Mouse (Mus musculus): ENCODE measurements around the gene Mex3d. TPM values are rescaled to one million over a fixed set of nuclear protein-coding genes. Genes with fewer than 3 reads are reported as not detected.

Mex3d gene
- 1 to 10 TPM; 3.4 to 4.5 TPM for total RNA-seq (2021)
- long read RNA-seq, experiment 1, partial matches to known transcripts, result 0 of 3 reads
- long read RNA-seq, experiment 1, other reads (novel, unspliced or antisense), result 3 of 3 reads
- long read RNA-seq, experiment 2, partial matches to known transcripts, result 0 of 1 reads
- long read RNA-seq, experiment 2, other reads (novel, unspliced or antisense), result 0 of 1 reads

DNA sequence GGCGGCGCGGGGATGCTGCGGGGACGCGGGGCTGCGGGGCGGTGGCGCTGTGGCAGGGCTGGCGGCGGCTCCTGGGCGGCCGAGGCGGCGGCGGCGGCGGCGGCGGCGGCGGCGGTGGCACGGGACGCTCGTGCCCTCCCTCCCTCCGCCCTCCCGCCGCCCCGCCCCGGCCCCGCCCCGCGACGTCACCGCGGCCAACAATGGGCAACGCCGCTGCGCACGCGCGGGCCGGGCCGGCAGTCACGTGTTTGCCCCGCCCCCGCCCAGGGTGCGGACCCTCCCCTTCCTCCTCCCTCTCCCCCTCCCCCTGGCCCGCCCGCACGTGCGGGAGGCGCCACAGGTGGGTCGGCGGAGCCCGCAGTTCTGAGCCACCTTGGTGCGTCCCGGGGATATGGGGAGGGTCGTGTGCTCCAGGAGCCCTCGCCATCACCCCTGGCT lies at the start of gene Mex3d:
Mex3d (minus strand) TSS at position 138 of the 438 bp plus-strand sequence.
- peak; percentile 76 to 88 for DNase-seq
- intact Hi-C loops (cut with DNase I), result no loop called here

DNA sequence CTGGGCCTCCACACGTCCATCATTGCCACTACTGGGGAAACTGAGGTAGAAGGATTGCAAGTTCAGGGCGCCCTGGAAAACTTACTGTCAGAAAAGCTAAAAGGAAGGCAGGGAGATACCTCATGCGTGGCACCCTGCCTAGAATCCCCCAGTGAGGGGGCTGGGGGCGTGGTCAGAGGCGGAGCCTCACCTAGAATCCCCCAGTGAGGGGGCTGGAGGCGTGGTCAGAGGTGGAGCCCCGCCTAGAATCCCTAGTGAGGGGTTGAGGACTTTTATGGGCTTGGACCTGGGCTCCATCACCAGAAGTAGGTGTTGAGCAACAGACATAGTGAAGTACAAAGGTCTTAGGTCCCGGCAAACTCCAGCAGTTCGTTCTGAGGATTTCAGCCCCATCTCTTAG lies 48.8 kb upstream of the Mex3d start:
- intact Hi-C loops (cut with DNase I), result loop anchor here (10.0 kb wide), 1 partner anchor 269 kb away; the partner anchor contains the start of genes Izumo4 and Mob3a
- DNase-seq, result no peak

GRCm38 (mm10) chr10:80435764-80436163 lies 48.3 kb upstream of the Mex3d start:
- no peak for DNase-seq
- intact Hi-C loops (cut with DNase I), result loop anchor here (10.0 kb wide), 1 partner anchor 269 kb away; the partner anchor contains the start of genes Izumo4 and Mob3a

DNA sequence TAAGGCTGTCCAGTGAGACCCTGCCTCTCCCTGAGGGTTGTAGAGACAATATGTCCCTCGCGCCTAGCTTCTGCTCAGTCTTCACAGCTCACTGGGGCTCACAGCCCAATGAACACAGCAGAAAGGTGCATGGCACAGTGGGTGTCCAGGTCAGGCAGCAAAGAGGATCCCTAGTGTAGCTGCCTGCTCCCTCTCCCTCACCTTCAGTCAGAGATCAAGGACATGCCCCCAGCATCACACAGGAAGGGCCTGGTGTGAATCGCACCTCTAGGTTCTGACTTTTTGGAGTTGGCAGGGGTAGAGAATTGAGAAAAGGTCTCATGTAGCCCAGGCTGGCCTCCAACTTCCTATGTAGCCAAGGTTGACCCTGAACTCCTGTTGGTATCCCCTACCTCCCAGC lies 47.4 kb upstream of the Mex3d start:
- intact Hi-C loops (cut with DNase I), result loop anchor here (10.0 kb wide), 1 partner anchor 270 kb away; the partner anchor contains the start of genes Izumo4 and Mob3a
- DNase-seq, result no peak

GRCm38 (mm10) chr10:80434233-80434592 lies 46.8 kb upstream of the Mex3d start:
- intact Hi-C loops (cut with DNase I), result loop anchor here (10.0 kb wide), 1 partner anchor 271 kb away; the partner anchor contains the start of genes Izumo4 and Mob3a
- DNase-seq, result no peak

- intact Hi-C loops (cut with DNase I), result loop anchor here (10.0 kb wide), 1 partner anchor 271 kb away; the partner anchor contains the start of genes Izumo4 and Mob3a
- peak; percentile 84 to 93 for DNase-seq
These were observed 46.2 kb upstream of the Mex3d start, which contains the start of gene Tcf3 for GRCm38 (mm10) chr10:80433513-80434232. Gene Tcf3 (minus strand): TSS chr10:80433647.

DNA sequence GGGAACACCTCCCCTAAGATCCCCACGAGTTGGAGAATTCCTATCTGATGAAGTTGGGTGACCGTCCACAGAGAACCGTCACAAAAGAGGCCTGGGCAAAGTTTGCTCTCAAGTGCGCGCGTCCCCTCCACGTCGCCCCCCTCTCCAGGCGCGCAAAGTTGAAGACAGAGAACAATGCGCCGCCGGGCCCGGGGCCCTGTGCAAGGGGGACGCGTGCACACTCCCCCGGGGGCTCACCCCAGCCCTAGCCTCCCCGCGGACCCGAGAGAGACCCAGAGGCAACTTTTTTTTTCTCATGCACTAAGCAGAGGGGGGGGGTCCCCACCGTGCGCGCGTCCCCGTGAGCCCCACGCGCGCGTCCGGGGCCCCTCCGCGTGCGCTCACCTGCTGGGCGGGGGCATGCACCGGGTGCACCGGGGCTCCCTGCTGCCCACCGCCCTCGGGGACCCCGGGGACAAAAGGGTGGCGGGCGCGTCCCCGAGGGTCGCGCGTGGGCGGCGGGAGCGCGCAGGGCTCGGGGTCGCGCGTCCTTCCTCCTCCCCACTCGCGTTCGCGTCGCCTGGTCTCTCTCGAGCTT lies 45.6 kb upstream of the Mex3d start:
- intact Hi-C loops (cut with DNase I), result loop anchor here (10.0 kb wide), 1 partner anchor 272 kb away; the partner anchor contains the start of genes Izumo4 and Mob3a
- DNase-seq, result no peak

GRCm38 (mm10) chr10:80432387-80432785 lies 44.9 kb upstream of the Mex3d start:
- intact Hi-C loops (cut with DNase I), result loop anchor here (10.0 kb wide), 1 partner anchor 272 kb away; the partner anchor contains the start of genes Izumo4 and Mob3a
- DNase-seq, result no peak

DNA sequence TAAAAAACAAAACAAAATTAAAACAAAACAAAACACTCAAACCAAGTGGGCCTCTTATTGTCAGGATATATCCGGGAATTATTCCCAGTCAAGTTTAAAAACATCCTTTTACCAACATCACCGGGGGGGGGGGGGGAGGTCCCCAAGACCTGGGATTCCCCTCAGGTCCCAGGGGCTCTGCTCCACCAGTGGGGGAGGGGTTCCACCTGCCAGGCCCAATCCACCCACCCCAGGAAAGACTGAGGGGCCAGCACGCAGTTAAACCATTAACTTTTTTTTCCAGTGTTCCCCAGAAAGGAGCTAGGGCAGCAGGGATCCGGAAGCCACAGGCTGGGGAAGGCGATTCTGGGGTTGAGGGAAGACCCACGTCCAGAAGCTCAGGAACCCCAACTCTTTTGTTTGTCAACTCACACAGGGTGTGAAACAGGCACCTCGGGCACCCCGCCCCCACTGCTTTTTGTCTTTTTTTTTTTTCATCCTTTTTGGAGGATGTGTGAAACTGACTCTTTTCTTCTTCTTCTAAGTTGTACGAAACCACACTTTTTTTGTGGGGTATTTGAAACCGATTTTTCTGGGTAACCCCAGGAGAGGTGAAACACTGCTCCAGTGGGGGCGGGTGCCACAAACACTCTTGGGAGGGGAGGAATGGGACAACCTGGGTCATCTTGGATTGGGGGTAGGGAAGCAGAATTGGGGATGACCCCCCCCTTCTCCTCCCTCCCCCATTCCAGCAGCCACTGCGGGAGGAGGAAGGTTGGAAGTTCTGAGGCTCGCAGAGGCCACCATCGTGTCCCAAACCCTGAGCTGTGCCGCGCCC lies 44.3 kb upstream of the Mex3d start:
- no peak for DNase-seq
- intact Hi-C loops (cut with DNase I), result loop anchor here (10.0 kb wide), 1 partner anchor 273 kb away; the partner anchor contains the start of genes Izumo4 and Mob3a

GRCm38 (mm10) chr10:80430375-80430980 lies 43.0 kb upstream of the Mex3d start:
- DNase-seq, result no peak
- intact Hi-C loops (cut with DNase I), result loop anchor here (10.0 kb wide), 1 partner anchor 274 kb away; the partner anchor contains the start of genes Izumo4 and Mob3a

DNA sequence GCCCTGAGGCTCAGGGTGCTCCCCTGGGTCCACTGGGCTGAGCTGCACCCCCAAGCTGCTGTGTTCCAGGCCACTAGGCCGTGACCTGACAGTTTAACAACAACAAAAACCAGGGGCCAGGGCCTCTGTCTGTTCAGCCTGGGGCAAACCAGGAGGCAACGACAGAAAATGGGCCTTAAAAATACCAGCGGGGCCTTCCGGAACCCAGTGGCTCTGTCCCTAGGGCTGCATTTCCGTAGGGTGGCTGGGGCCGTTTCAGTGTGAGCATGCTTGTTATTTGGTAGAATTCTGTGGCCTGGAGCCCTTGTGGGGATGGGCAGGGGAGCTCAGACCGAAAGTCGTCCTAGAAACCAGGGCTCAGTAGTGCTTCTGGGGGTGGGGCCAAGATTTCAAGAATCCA lies 42.3 kb upstream of the Mex3d start:
- intact Hi-C loops (cut with DNase I), result loop anchor here (10.0 kb wide), 1 partner anchor 275 kb away; the partner anchor contains the start of genes Izumo4 and Mob3a
- no peak for DNase-seq

- intact Hi-C loops (cut with DNase I), result no loop called here
These were observed 37.6 kb upstream of the Mex3d start for GRCm38 (mm10) chr10:80425041-80425440.

GRCm38 (mm10) chr10:80423562-80423961 lies 36.1 kb upstream of the Mex3d start:
- DNase-seq, result no peak
- intact Hi-C loops (cut with DNase I), result no loop called here

More at GRCm38 (mm10) chr10:80425041-80425440, 37.6 kb upstream of the Mex3d start:
- DNase-seq, result no peak

GRCm38 (mm10) chr10:80421651-80422472 lies 34.4 kb upstream of the Mex3d start:
- no peak for DNase-seq

GRCm38 (mm10) chr10:80421208-80421607 lies 33.7 kb upstream of the Mex3d start:
- intact Hi-C loops (cut with DNase I), result no loop called here
- no peak for DNase-seq

More at GRCm38 (mm10) chr10:80421651-80422472, 34.4 kb upstream of the Mex3d start:
- intact Hi-C loops (cut with DNase I), result no loop called here

DNA sequence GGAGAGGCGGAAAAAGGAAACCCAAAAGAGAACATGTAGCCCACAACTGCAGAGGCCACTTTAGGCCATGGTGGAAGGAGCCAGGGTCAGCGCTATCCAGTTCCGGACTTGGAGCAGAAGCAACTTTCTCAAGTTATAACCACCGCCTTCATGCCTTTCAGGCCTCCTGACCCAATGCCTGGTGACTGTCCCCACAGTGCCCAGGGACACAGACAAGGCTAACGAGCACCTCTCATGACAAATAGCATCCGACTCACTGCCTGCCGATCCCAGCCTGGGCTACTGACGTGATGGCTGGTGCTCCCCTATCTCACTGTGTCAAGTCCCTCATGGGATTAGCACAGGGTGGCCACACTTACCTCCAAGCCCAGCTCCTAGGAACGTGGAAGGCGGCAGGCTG lies 33.3 kb upstream of the Mex3d start:
- no peak for DNase-seq
- intact Hi-C loops (cut with DNase I), result no loop called here

DNA sequence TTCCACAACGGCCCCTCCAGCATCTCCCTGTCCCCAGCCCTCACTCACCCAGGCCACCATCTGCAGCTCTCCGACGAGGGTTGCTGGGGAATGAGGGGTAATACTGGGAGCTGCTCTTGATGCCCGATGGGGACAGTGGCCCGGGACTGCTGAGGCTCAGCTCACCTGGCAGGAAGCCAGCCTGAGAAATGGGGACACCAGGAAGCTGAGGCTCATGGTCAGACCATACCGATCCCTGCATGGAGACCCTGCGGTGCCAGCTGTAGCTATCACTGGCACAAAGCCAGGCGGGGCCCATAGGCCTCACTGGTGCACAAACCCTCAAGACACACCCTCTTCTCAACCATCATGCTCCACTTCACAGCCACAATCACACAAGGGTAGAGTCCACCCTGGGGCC lies 32.0 kb upstream of the Mex3d start:
- no peak for DNase-seq
- intact Hi-C loops (cut with DNase I), result no loop called here

DNA sequence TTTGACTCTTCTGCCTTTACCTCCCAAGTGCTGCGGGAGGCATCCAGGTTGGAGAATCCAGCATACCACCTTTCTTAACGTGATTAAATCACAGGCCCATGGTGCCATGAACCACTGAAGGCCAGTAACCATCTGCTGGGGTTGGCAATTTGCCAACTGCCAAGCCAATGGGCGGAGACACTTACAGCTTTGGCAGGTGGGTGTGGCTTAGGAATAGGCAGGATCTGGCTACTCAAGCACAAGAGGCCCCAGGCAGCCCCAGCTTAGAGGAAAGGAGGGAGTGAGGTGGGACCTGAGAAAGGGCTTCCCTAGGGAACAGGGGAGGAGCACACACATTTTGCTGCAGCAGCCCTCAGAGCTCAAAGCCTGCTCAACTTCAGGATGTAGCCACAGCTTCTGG lies 30.9 kb upstream of the Mex3d start:
- DNase-seq, result no peak
- intact Hi-C loops (cut with DNase I), result no loop called here

DNA sequence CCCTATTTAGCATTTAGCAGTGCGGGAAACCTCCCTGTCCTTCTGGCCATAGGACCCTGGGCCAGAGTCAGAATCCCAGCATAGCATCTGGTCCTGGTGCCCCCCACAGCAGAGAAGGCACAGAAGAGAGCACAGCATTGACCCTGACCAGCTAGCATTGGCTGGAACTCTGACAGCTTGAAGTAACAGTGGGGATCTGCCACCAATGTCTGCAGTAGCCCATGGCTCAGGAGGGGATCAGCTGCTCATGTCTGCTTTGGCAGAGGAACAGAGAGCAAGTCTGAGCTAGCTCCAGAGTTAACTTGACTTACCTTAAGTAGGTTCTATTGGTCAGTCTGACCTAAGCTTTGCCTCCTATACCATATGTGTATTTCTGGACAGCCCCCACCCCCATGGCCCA lies 30.4 kb upstream of the Mex3d start:
- intact Hi-C loops (cut with DNase I), result no loop called here
- no peak for DNase-seq
